Mouse (Mus musculus): ENCODE data around the gene Mrpl39.
A peak's percentile ranks its signal among the peaks of the same experiment; 100 is the strongest.

The Mrpl39 gene

DNA sequence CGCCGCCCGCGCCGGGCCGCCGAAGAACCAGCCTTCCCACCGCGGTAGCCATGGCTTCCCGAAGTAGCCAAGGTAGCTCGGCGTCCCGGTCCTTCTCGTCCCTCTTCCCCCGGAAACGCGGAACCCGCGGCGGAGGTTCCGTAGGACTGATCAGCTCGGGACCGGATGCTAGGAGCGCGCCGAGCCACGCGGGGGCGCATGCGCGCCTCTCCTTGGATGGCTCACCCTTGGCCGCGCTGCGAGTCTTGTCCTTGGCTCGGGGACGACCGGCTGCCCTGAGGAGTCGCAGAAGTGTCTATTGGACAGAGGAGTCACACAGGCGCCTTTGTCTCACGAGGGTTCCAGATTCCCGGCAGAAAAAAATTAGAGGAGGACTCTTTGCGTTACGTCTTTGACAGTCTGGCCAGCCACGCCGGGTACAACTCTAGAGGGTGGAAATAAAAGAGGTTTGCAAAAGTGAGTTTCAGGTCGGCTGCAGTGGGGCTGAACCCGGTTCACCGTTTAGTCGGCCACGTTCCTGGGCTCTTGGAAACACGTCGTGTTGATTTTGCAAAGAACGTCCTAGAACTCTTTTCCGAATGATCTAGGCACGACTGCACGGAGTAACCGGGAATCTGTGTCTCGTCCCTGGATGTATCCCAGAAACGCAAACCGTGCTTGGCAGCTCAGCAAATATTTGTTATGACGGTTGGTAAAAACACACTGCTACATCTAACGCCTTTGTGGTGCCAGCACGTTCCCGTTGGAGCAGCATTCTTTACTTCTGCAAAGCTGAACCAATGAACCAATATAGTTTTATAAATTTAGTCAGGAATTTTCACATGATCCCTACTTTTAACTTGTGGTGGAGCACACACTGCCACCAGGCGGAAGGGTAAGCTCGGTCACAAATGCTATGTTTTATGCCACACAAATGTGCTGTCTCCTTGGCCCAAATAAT, at the start of gene Mrpl39:
Gene Mrpl39, minus strand, starts transcription at position 577 of the 940 bp plus-strand sequence.
- DNase-seq = peak; percentile 97

DNA sequence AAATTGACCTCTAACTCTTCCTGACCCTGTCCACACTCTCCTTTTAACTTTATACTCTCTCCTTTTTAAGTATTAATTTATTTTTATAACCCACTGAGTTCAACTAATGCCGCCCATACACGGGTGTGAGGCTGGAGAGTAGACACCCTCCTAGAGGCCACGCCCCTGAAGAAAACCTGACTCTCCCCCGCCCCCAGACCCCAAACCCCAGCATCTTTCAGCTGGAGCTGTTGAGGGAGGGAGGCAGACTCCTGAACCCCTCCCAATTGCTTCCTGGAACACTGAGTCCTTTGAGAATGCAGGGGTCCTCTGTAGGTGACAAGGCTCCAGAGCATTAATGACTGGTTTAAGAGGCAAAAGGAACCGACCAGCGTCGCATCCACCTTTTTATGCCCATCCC, 49.4 kb upstream of the Mrpl39 start:
- no peak for DNase-seq

DNA sequence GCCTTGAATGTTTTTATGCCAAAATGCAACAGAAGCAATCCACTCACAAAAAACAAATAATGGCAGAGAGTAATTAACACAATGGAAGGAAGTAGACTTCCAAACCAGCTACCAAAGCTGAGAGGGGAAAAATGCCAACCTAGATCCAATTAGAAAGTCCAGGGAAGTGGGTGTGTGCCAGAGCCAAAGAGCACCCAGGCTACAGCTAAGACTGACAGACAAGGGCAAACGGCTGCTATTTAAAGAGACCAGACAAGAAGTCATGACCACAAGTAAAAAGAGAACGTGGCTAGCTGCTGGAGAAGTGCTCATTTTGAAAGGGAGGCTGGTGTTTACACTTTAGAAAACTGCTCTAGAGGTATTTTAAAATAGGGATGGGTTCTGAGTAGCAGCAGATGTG, 47.7 kb upstream of the Mrpl39 start:
- no peak for DNase-seq

DNA sequence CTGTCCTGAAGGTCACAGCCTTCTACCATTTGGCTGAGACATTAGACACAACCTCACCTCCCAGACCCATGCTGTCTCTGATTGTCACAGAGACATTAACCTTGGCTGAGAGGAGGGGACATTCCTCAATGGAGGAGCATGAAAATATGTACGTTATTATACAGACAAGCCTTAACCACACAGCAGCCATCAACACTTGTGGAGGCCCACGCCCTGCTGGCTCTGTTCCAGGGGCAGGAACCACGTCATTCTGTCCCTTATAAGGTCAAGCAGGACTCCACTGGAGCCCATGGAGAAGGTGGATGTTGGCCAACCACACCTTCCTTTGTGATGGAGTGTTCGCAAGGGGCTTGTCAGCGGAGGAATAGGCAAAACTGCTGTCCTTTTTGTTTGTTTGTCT, 44.2 kb upstream of the Mrpl39 start:
- no peak for DNase-seq

DNA sequence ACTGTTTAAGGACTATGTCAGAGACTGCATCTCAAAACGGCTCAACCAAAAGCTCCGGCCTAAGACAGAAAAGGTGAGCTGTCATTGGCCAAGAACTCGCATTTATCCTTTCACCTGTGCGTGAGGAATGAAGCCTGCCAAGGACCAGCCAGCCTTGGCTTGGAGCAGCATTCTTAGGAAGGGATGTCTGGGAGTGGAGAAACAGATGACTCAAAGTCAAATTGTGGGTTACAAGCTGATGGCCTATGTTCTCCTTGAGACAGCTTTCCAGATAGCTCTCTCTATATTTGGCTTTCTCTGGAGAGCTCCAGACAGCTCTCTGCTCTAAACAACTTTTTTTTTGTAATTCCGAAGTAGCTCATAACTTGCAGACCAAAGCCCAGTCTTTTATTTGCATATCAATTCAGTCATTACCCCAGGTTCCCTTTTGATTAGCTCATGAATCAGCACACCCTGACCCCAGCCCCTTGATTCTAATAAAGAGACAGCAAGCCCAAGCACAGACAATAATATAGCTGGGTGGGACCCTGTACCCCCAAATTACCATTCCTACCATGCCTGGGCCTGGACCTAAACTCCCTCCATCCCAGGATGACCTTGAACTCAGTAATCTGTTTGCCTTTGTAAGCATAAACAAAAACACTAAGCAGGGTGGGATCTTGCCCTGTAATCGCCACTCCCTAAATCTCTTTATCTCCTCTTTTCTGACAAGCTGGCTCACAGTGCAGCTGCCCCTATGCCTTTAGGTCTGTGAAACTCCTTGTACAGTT, 43.5 kb upstream of the Mrpl39 start:
- no peak for DNase-seq

DNA sequence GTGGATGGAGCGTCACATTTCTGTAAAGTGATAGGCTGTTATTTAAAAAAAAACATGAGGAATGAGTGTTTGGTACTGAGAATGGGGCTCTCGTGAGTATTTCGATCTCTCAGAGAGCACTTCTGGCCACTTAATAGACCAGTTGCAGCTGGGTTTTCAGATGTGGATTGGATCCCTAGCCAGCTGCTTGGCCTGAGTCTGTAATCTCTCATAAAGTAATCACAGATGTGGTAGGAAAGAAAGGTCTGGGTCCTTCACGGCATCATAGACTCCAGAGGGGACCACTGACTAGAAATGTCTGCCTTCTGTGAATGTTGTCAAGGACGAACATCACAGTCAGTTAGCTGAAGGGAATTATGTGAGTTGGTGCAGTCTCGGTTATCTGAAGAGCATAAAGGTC, 42.9 kb upstream of the Mrpl39 start:
- DNase-seq = no peak

DNA sequence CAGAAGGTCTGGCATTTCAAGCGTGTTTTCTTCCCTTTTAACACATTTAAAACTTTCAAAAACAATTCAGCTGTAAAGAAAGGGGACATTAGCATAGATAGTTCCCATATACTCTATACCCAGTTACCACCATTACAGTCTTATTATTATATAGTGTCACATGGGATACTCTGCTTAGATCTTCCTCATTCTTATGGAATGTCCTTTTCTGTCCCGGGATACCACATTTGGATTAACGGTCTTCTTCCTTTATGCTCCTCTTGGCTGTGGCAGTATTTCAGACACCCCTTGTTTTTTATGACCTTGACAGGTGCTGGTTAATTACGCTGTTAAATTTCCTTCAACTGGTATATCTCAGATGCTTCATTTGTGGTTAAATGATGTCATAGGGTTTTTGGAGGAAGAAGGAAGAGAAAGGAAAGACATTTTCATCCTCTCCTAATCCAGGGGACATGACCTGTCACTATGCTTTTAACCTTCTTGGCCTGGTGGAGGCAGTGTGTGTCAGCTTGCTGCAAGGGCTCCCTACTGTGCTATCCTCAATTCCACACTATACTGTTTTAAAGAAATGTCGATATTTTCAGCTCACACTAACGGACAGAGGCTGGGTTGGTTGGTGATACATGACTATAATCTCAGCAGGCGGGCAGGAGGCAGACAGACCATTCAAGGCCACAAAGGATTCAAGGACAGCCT, 40.7 kb upstream of the Mrpl39 start:
- no peak for DNase-seq

DNA sequence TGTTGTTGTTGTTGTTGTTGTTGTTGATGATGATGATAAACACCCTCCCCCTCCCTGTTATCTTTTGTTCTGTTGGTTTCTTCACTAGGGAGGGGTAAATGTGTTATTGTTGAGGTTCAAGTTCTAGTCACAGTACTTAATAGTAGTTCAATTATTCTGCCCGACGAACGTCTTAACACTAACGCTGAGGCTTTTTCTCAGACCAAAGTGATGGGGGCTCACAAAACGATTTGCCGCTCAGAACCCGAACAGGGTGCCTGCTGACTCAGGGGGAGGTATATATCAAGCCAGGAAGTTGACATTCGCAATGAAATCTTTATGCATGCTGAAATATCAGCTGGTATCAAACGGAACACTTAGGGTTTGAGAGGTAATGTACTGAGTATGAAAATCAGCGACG, 39.8 kb upstream of the Mrpl39 start:
- no peak for DNase-seq

DNA sequence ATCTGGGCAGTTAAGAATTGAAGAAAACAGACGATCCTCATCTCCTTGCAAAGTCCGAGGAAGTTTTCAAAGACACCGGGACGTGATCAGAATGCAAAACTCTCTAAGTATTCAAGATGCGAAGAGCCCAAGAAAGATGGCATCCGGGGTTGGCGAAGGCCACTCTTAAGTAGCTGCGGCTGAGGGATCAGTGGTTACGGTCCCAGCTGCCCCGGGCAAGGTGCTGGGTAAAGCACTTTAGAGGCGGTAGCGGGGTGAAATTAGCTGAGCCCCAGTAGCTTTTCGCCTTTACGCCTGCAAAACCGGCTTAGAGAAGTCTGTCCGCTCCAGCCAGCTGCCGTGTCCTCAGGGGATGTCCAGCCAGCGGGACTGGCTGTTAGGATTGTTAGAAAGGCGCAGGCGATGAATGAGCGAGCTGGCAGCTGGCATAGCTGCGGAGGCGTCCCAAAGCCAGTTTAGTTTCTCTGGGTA, 39.3 kb upstream of the Mrpl39 start:
- no peak for DNase-seq

DNA sequence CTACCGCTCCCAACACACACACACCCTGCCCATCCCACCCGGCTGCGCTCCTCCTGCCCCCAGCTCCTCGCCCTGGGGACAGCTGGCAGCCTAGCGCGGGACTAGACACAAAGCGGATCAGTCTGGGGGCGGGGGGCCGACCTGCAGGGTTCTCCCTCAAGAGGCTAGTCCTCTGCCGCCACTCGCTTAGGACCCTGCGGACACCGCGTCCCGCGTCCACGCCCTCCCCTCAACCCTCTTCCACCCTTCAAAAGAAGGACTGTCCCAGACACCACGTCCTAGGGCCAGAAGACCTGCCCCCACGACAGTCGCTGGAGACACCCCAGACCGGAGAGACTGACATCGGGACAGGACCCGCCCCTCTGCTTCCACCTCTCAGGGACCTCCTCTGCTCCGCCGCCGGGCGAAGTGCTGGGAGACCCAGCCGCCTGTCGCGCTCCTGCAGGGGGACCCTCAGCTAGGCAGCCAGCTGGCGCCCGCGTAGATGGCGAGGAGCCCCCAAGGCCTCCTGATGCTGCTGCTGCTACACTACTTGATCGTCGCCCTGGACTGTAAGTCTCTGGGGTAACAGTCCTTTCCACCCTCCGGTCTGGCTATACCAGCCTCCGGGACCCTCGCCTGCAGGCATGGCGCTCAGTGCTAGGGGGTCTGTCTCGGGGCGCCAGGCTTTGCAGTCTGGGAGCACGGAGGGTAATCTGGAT, 38.6 kb upstream of the Mrpl39 start, which contains the start of gene Jam2:
Gene Jam2, plus strand, starts transcription at position 121 of the 701 bp plus-strand sequence.
- DNase-seq = peak; percentile 9

DNA sequence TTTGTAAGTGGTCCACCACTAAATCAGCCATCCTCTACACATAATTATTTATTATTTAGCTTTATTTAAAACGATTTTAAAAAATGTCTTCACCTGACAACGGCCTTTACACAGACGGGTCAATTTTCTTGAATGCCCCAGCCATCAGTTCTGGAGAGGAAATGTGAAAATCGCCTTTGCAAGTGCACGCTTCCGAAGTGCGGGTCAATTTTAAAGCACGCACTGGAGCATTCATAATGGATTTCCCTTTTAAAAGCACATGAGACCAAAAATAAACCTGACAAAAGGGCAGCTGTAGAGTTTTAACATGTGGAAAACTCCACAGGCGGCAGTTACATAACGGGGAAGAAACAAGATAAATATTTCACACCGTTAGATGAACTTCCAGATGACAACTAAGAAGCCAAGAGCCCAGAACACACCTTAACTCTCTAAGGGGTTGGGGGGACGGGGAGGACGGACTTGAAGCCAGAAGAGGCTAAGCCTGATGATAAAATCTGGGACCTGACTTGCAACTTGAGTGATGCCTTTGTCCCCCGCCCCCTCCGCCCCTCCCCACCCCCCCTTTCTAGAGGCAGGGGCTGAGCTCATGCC, 37.8 kb upstream of the Mrpl39 start:
- no peak for DNase-seq

DNA sequence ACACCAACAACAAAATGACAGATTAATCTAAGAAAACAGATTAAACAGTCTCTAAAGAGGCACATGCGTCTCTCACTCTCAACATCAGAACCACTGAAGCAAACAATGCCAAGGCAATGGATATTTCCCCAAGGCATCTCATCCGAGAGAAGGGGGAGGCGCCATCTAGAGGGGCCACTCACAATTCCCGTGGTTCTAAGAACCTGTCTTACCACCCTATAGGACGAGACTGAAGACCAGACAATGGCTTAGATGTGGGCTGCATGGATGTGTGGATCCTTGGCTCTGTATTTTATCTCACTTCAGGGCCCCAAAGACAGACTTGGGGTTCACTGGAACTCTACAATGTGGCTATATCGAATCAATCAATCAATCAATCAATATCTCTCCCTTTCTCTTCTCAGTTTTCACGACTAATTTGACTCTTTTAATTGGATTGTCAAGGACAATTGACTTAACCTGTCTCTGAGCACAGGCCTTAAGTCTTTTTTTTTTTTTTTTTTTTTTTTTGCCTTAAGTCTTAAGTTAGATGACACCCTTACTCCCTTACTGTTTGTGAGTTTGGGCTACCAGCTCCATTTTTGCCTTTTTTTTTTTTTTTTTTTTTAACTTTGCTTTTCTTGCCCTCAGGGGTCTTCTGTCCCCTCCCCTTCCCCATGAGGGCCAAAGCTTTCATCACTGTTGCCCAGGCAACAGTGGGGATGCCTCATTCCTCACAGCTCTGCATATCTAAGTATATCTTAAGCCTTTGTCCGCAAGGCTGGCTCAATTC, 37.1 kb upstream of the Mrpl39 start:
- DNase-seq = no peak

DNA sequence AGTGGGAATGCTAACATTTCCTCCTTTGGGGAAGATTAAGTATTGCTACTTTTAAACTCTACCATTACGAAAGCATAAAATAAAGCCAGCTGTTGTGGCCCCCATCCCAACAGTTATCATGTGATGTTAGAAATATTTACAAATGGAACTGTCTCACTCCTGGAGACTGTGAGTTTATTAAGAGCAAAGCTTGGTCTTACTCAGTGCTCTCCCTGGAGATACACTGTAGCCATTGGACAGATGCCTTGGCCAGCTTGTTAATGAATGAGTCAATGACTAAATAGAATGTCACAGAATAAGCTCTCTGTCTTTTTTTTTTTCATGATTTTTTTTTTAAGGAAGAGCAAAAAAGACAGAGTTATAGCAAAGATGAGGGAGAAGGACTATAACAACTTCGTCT, 35.9 kb upstream of the Mrpl39 start:
- no peak for DNase-seq

DNA sequence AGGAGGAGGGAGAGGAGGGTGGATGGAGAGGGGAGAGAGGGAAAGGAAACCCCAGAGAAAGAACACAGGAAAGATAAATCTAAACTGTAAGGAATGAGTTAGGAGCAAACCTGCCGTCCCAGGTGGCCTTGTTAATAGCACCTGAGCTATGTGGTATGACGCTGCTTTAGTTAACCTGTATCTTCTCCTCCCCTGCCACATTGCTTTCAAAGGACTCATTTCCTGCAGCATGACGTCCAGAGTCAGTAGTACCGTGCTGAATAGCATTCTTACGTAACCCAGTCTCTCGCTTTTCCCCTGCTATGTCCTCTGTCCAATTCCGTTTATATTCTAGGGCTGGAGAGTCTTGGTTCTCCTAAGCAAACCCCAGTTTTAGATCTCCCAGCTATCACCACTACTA, 35.3 kb upstream of the Mrpl39 start:
- DNase-seq = no peak

DNA sequence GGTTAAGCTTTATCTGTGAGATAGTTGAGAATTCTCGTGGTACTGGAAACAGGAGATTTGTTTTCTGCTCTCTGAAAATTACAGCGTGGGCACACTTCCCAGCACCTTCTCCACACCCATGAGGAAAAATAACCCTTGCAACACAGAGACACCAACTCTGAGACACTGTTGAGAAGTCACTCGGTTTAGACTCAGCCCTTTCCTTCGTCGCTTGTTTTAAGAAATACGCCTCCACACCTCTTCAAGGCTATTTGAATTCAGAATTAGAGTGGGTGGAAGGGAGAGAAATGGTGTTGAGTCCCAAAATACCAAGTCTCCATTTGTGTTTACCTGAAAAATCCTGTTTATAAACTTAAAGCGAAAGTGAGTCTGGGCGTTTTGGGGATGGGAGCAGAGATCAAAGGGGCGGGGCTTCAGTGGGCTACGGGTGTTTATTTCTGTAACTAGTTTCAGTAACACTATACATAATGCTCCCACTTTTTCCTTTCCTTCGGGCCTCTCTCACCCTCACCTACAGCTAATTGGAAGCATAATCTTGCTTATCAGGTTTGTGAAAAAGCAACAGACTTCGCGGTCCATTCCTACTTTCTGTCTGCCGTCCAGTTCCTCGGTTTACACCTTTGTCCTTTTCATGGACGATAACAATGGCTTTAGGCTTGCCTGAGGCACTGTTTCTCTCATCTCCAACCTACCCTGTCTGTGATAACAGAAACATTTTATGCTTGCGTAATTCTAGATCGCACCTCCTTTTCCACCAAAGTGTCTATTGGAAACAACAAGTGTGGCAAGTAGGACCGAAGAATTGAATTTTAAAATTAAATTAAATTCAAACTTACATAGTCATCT, 34.3 kb upstream of the Mrpl39 start:
- no peak for DNase-seq

DNA sequence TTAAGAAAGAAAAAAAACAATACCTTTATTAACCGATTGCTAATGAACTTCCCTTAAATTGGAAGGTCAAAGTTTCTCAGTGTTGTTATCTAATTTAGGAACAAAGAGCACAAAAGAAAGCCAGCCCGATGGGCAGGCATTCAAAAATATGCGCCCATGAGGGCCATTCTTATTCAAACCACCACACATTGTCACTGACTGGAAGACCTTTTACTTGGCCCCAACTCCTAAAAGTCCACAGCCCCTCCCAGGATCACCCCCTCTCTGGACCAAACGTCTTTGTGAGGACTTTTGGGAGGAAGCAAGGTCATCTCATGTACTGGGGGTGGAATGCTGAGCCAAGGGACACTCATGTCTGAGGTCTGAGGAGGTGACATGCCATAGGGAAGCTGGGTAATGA, 33.6 kb upstream of the Mrpl39 start:
- DNase-seq = no peak

DNA sequence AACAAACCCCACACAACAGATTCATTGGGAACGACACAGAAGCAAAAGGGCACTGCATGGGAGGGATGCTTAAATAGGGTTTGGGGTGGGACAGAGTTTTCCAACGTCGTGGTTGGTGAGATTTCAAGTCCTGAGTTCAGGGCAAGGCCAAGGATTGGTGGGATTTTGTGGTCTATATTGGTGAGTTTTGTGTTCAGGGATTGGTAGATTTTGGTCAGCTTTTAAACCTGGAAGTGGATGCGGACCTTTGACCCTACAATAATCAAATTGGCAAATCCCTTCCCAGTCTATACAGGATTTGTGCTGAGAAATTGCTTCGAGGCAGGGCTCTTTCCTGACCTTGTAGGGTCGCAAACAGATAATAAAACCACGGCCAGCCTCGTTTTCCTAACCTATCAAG, 32.4 kb upstream of the Mrpl39 start:
- DNase-seq = no peak

DNA sequence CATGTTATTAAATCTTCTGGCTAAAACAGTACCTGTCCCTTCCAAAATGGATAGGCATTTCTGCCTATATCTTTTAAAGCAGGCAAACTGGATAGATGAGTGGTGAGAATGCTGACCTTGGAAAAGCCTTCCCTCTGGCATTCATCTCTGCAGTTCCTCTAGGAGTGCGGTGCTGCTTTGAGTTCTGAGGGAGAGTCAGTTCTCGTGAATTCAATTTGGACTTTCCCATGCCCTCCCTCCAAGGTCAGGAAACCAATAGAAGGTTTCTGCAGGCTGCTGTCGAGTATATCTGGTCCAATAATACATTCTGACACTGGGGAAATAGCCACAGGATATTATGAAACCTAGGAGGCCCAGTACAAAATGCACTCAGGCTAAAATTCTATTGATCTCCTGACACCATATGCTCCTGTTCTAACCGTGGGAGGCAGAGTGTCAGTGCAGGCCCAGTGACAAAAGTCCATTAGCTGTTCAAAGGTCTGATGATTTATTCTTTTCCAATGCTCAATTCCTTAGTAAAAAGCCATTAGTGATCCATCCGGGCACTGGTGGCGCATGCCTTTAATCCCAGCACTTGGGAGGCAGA, 10.3 kb upstream of the Mrpl39 start:
- no peak for DNase-seq

DNA sequence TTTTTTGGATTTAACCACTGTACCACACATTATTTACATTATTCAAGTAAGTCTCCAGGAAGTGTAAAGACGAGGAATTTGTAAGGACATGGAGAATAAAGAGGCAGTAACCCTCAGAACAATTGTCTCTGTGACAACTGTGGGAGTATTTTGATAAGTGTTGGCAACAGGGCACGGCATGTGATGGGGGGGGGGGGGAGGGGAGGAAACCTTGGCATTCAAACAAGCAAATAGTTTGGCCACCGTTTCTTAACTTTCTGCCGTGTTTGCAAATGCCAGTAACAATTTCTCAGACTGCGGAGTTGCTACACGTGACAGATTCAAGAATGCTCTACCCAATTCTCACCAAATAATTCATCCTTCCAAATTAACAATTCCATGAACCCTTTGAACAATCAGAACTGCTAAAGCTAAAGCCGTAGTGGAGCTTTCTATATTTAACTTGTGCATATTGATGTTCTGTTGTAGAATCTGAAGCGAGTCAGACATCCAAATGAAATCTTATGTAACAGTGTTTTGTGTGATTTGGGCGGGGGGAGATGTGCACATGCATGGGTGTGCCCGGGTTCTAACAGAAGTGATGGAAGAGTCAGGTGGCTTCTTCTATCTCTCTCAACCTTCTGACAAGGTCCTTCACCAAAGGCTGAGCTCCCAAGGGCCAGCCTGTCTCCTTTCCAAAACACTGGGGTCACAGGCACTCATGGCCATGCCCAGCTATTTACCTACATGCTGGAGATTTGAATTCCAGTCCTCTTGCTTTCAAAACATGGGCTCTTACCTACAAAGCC, 9.4 kb upstream of the Mrpl39 start:
- no peak for DNase-seq

All from cerebellum, adult 11 months (tissue).